Mouse (Mus musculus) embryonic facial prominence, embryonic 11.5 days (tissue): ENCODE measurements around the gene Tm7sf3. TPM values are rescaled to one million over a fixed set of nuclear protein-coding genes. Genes with fewer than 3 reads are reported as not detected.

Experiments
- ATAC-seq: fragments of 200-750 bp; cut with Nextera tagmentation; replicated peaks from 2 replicates; pipeline ENCODE4 v1.8.0; 2017; ENCODE audit warnings: low read depth; ENCODE audit not compliant: insufficient number of reproducible peaks, low FRiP score, low TSS enrichment
- DNase-seq: peaks from one replicate; pipeline ENCODE4 v3.0.0-alpha.2; 2015; ENCODE audit warnings: low spot score
- H3K27ac ChIP-seq: fragments of 300-500 bp; sonication (generic); replicated peaks from 2 replicates; pipeline ENCODE4 v1.5.1; 2014; ENCODE audit warnings: mild to moderate bottlenecking, low read depth, low read length, control low read depth
- H3K27me3 ChIP-seq: fragments of 300-500 bp; sonication (generic); 2 replicates; pipeline ENCODE4 v1.6.1; 2014; ENCODE audit warnings: mild to moderate bottlenecking, low read length, moderate library complexity, mixed read lengths; ENCODE audit not compliant: control insufficient read depth, insufficient read depth
- H3K36me3 ChIP-seq: fragments of 300-500 bp; sonication (generic); replicated peaks from 2 replicates; pipeline ENCODE4 v1.6.1; 2014; ENCODE audit warnings: low read depth, mild to moderate bottlenecking, low read length, moderate library complexity, mixed read lengths; ENCODE audit not compliant: control insufficient read depth, insufficient read depth
- H3K4me1 ChIP-seq: fragments of 300-500 bp; sonication (generic); 2 replicates; pipeline ENCODE4 v1.6.1; 2014; ENCODE audit warnings: low read length, mixed read lengths; ENCODE audit not compliant: control insufficient read depth, insufficient read depth
- H3K4me2 ChIP-seq: fragments of 300-500 bp; sonication (generic); 2 replicates; pipeline ENCODE4 v1.6.1; 2014; ENCODE audit warnings: low read depth, mild to moderate bottlenecking, control low read depth, low read length, moderate library complexity
- H3K4me3 ChIP-seq: fragments of 300-500 bp; sonication (generic); 2 replicates; pipeline ENCODE4 v1.5.1; 2014; ENCODE audit warnings: low read depth, low read length, control low read depth
- H3K9ac ChIP-seq: fragments of 300-500 bp; sonication (generic); replicated peaks from 2 replicates; pipeline ENCODE4 v1.6.1; 2014; ENCODE audit warnings: mild to moderate bottlenecking, control low read depth, low read length
- H3K9me3 ChIP-seq: fragments of 300-500 bp; sonication (generic); replicated peaks from 2 replicates; pipeline ENCODE4 v1.6.1; 2016; ENCODE audit warnings: mild to moderate bottlenecking, low read length, inconsistent platforms, mixed read lengths; ENCODE audit not compliant: control insufficient read depth
- WGBS: fragments of 180-500 bp; shearing (Covaris S2); extraction: QIAGEN DNeasy Blood & Tissue Kit; methylation state at CpG from one replicate; pipeline ENCODE4 v1.1.7; 2014; 5-methylcytosine and 5-hydroxymethylcytosine counted together
- polyA plus RNA-seq: library from polyadenylated mRNA; unstranded; fragments of >200 nt; fragmentation: Nextera tagmentation; extraction: Ambion mirVana; gene quantifications from 2 replicates; pipeline ENCODE4 v1.2.1, GENCODE M21; 2014

Gene Tm7sf3
- polyA plus RNA-seq, 1 experiment from 2014 or later: 31.4 TPM

DNA sequence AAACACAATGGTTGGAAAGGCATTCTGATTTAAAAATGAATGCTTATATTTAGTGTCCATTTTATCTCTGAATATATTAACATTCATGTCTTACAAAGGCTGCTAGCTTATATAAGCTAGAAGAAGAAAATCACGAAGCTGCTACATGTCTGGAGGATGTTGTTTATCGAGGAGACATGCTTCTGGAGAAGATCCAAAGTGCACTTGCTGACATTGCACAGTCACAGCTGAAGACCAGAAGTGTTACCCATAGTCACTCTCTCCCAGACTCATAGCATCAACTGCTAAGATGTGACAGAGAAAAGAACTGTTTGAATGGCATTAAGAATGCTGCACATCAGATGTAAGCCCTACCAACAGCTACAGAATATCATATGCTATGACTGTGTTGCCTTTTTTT lies 7.4 kb upstream of the Tm7sf3 start:
- 92% methylated on average over 2 of the region's 2 CpGs for WGBS

DNA sequence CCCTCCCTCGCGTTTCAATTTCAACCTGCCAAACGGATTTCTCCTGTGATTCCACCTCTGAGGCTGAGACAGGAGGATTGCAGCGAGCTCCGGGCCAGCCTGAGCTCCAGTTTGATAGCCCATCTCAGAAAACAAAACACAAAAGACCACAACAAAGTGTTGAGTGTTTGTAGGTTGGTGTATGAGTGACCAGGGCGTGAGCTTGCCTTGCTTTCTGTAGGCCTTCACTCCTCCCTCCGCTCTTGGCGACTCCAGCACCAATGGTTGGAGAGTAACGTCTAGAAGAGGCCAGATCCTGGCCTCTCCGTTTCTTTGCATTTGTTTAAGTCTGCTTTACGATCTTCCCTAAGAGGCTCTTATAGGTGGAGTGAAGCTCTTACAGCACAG lies 553 bp upstream of the Tm7sf3 start:
- no peaks in the 10 kb centered on the region for H3K36me3 ChIP-seq
- DNase-seq (peak; percentile 9), ATAC-seq (no peak)
- no peak overlapping the region for H3K27ac ChIP-seq
- H3K9ac ChIP-seq: peak overlapping the region; percentile 81
- no peaks in the 10 kb centered on the region for H3K4me1 ChIP-seq
- peak overlapping the region; percentile 70 for H3K4me2 ChIP-seq
- no peaks in the 10 kb centered on the region for H3K27me3 ChIP-seq
- peak overlapping the region; percentile 71 for H3K4me3 ChIP-seq
- WGBS: 42% methylated on average over 11 of the region's 11 CpGs
- H3K9me3 ChIP-seq: no peaks in the 10 kb centered on the region

More for the DNA sequence above, 7.4 kb upstream of the Tm7sf3 start:
- H3K4me3 ChIP-seq: no peak overlapping the region
- no peaks in the 10 kb centered on the region for H3K9me3 ChIP-seq
- H3K27ac ChIP-seq: no peak overlapping the region
- H3K9ac ChIP-seq: no peak overlapping the region
- H3K36me3 ChIP-seq: no peaks in the 10 kb centered on the region
- no peaks in the 10 kb centered on the region for H3K27me3 ChIP-seq
- no peak overlapping the region for H3K4me2 ChIP-seq
- no peak for ATAC-seq
- H3K4me1 ChIP-seq: no peaks in the 10 kb centered on the region
- DNase-seq: no peak

DNA sequence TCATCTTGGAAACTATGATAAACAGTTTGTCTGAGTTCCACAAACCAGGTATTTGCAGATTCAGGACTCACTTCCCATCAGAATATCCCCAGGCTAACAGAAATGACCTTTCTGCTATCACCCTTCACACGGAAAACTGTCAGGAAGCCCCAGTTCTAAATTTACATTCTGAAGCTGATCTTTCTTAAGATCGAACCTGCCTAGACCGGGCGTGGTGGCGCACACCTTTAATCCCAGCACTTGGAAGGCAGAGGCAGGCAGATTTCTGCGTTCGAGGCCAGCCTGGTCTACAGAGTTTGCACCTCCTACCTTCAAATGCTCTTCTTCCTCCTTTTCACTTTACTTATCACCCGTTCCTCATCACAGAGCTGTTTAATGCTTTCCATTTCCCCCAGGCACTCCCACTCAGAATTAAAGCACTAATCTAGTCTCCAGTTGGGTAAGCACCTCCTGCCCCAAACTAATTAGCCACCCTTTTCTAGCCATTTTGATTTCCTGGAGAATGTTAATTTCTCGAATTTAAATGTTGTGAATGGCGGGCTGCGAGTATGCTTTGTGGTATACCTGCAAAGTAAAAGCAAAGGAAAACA lies 908 bp downstream of the Tm7sf3 start:
- ATAC-seq (no peak), DNase-seq (no peak)
- WGBS: 65% methylated on average over 11 of the region's 11 CpGs
- no peak overlapping the region for H3K9ac ChIP-seq
- H3K27me3 ChIP-seq: no peaks in the 10 kb centered on the region
- peak overlapping the region; percentile 17; the same call in 1 of the 2 replicates for H3K4me3 ChIP-seq
- peak overlapping the region; percentile 35 for H3K4me2 ChIP-seq
- no peaks in the 10 kb centered on the region for H3K4me1 ChIP-seq
- no peaks in the 10 kb centered on the region for H3K36me3 ChIP-seq
- H3K27ac ChIP-seq: no peak overlapping the region
- no peaks in the 10 kb centered on the region for H3K9me3 ChIP-seq

DNA sequence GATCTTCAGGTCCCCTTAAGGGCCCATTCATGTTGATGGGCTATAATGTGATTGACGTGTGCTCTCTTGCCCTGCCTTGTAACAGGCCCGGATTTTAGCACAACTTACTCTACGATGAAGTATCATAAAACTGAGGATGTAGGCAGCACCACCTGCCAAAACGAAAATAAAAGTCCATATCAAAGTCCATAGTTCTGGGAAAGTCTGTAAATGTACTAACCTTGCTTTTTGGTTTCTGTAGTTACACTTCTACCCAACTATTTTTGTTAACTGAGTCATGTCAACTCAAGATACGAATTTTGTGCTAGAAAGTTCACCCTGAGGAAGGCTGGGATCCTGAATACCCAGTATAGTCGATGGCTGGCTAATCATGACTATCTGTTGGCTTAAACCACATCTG lies 1.6 kb downstream of the Tm7sf3 start:
- DNase-seq (no peak), ATAC-seq (no peak)
- no peak overlapping the region for H3K27ac ChIP-seq
- no peaks in the 10 kb centered on the region for H3K9me3 ChIP-seq
- no peak overlapping the region for H3K4me3 ChIP-seq
- H3K27me3 ChIP-seq: no peaks in the 10 kb centered on the region
- H3K36me3 ChIP-seq: no peaks in the 10 kb centered on the region
- H3K9ac ChIP-seq: no peak overlapping the region
- WGBS: 81% methylated on average over 6 of the region's 6 CpGs
- H3K4me1 ChIP-seq: no peaks in the 10 kb centered on the region
- no peak overlapping the region for H3K4me2 ChIP-seq

GRCm38 (mm10) chr6:146640068-146640965 lies 2.3 kb downstream of the Tm7sf3 start:
- WGBS: 88% methylated on average over 7 of the region's 7 CpGs
- Histone ChIP-seq H3K27ac (no peak overlapping the region), H3K4me2 (no peak overlapping the region), H3K27me3 (no peaks in the 10 kb centered on the region), H3K4me1 (no peaks in the 10 kb centered on the region), H3K9ac (no peak overlapping the region), H3K36me3 (no peaks in the 10 kb centered on the region), H3K4me3 (no peak overlapping the region), H3K9me3 (no peaks in the 10 kb centered on the region)
- ATAC-seq (no peak), DNase-seq (no peak)

GRCm38 (mm10) chr6:146636482-146636881 lies 6.1 kb downstream of the Tm7sf3 start:
- Histone ChIP-seq H3K27ac (no peak overlapping the region), H3K36me3 (no peaks in the 10 kb centered on the region), H3K4me2 (no peak overlapping the region), H3K4me1 (no peaks in the 10 kb centered on the region; the same call in 1 of the 2 replicates), H3K27me3 (no peaks in the 10 kb centered on the region), H3K4me3 (no peak overlapping the region), H3K9me3 (no peaks in the 10 kb centered on the region), H3K9ac (no peak overlapping the region)
- DNase-seq: no peak
- ATAC-seq: no peak
- 92% methylated on average over 5 of the region's 5 CpGs for WGBS

DNA sequence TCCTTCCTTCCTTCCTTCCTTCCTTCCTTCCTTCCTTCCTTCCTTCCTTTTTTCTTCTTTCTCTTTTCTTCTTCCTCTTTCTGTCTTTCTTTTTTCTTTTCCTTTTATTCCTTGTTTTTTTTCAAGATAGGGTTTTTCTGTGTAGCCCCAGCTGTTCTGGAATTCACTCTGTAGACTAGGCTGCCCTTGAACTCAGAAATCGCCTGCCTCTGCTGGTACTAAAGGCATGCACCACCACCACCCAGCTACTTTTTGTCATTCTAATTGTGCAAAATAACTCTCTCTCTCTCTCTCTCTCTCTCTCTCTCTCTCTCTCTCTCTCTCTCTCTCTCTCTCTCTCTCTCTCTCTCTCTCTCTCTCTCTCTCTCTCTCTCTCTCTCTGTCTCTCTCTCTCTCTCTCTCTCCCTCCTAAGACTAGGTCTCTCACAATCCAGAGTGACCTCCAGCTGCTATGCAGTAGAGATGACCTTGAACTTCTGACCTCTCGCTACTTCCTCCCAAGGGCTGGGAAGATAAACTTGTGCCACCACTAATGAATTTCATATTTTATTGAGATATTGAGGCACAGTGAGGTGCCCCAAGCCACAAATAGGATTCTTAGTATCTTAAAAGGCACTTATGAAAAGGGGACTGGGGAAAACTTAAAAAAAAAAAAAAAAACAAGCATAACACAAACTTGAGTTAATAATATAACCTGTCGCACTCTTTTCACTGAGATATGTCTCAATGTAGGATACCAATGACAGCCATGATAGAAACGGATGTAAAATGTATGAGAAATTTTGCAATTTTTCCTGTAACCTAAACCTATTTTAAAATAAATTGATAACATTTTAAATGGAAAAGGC lies 7.6 kb downstream of the Tm7sf3 start:
- no peak overlapping the region for H3K27ac ChIP-seq
- no peak for ATAC-seq
- no peak overlapping the region for H3K4me2 ChIP-seq
- H3K36me3 ChIP-seq: no peaks in the 10 kb centered on the region
- no peak overlapping the region for H3K9ac ChIP-seq
- WGBS: 60% methylated on average over 4 of the region's 4 CpGs
- no peak for DNase-seq
- no peaks in the 10 kb centered on the region for H3K9me3 ChIP-seq
- no peak overlapping the region; the same call in 1 of the 2 replicates for H3K4me3 ChIP-seq
- H3K27me3 ChIP-seq: no peaks in the 10 kb centered on the region
- no peaks in the 10 kb centered on the region; the same call in 1 of the 2 replicates for H3K4me1 ChIP-seq
